Mouse (Mus musculus): ENCODE data around the gene Poglut1. TPM values are rescaled to one million over a fixed set of nuclear protein-coding genes. Genes with fewer than 3 reads are reported as not detected.
"Not testable (repeated sequence)": the region's sequence is repeated elsewhere in the genome, so short reads cannot be mapped to it uniquely, and the experiment has no call there.

The Poglut1 gene
- polyA plus RNA-seq, 1 experiment = 0.08 TPM

DNA sequence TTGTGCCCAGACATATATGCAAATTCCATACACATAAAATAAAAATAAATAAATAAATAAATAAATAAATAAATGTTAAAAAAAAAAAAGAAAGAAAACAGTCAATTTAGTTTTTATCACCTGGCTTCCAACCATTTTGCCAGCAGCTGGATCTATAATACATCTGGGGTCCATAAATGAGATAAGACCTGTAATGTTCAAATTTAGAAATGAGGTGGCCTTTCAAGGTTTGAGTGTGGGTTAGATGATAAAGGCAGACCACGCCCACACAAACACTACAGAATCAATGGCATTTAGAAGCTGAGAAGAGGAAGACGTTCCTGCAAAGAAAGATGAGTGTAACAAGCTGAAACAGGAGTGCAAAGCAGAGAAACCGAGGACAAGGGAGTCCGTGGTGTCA is 68.7 kb downstream of the Poglut1 start:
- H3K4me1 ChIP-seq (ENCODE audit: control insufficient read depth) = peaks cover 39% of the 10 kb centered on the region
- H3K9me3 ChIP-seq (ENCODE audit: control insufficient read depth, low read length) = no peaks in the 10 kb centered on the region
- no peak for TF ChIP-seq GATA1 (IDR thresholded peaks at IDR 0.05; ENCODE audit: low read length)
- no peak overlapping the region for H3K4me3 ChIP-seq (replicated peaks)
- no peaks in the 10 kb centered on the region for H3K36me3 ChIP-seq (ENCODE audit: control insufficient read depth)
- peaks cover 38% of the 10 kb centered on the region for H3K27me3 ChIP-seq (ENCODE audit: control insufficient read depth)

DNA sequence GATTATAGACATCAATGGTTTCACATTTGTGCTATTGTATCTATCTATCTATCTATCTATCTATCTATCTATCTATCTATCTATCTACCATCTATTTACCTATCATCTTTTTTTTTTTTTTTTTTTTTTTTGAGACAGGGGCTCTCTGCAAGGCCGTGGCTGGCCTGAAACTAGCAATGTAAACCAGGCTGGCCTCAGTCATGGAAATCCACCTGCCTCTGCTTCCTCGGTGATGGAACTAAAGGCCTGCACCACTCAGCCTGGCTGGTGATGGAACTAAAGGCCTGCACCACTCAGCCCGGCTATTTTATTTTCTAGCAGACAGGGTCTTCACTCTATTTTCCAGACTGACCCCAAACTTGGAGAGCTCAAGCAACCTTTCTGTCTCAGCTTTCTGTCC is 71.8 kb downstream of the Poglut1 start:
- H3K27me3 ChIP-seq (ENCODE audit: control insufficient read depth) = peaks cover 19% of the 10 kb centered on the region
- no peaks in the 10 kb centered on the region for H3K9me3 ChIP-seq (ENCODE audit: control insufficient read depth, low read length)
- H3K4me1 ChIP-seq (ENCODE audit: control insufficient read depth) = peaks cover 60% of the 10 kb centered on the region
- TF ChIP-seq GATA1 (IDR thresholded peaks at IDR 0.05; ENCODE audit: low read length) (no peak), TAL1 (IDR thresholded peaks at IDR 0.05; ENCODE audit: low read length) (no peak)
- no peak overlapping the region for H3K4me3 ChIP-seq (replicated peaks)
- no peaks in the 10 kb centered on the region for H3K36me3 ChIP-seq (ENCODE audit: control insufficient read depth)

DNA sequence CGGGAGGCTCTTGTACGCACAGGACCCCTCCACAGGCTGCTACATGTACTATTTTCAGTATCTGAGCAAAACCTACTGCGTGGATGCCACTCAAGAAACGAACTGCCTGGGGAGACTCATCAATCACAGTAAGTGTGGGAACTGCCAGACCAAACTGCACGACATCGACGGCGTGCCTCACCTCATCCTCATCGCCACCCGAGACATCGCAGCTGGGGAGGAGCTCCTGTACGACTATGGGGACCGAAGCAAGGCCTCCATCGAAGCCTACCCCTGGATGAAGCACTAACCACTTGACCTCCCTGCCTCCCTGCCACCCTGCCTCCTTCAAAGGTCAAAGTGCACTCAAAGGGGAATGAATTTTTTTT is 72.8 kb downstream of the Poglut1 start:
- H3K4me3 ChIP-seq (replicated peaks) = peak overlapping the region; percentile 64
- H3K9me3 ChIP-seq (ENCODE audit: control insufficient read depth, low read length); H3K27me3 ChIP-seq (ENCODE audit: control insufficient read depth); H3K36me3 ChIP-seq (ENCODE audit: control insufficient read depth): not testable (repeated sequence)
- peaks cover 62% of the 10 kb centered on the region for H3K4me1 ChIP-seq (ENCODE audit: control insufficient read depth)

DNA sequence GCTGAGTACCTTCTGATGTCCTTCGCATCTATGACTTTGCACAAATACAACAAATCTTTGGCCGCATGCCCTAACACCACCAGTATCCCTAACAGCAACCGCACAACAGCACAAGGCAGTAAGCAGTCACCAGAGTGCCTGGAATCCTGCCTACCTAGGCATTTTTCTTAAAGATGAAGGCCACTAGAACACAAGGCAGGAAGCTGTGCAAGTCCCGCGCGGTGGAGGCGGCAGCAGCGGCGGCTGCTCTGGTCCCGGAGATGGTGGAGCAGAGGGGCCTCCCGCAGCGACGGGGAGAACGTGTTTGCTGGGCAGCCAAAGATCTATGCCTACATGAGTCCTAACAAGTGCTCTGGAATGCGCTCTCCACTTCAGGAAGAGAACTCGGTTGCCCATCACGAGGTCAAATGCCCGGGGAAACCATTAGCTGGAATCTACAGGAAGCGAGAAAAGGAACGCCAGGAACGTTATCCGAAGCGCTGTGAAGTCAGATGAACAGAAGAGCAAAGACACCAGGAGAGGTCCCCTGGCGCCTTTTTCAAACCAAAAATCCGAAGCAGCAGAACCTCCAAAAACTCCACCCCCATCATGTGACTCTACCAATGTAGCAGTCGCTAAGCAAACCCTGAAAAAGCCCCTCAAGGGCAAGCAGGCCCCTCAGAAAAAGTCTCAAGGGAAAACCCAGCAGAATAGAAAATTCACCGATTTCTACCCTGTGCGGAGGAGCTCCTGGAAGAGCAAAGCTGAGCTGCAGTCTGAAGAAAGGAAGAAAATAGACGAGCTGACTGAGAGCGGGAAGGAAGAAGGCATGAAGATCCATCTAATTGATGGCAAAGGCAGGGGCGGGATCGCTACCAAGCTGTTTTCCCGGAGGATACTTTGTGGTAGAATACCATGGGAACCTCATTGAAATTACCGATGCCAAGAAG is 73.5 kb downstream of the Poglut1 start:
- peak overlapping the region; percentile 64 for H3K4me3 ChIP-seq (replicated peaks)
- H3K9me3 ChIP-seq (ENCODE audit: control insufficient read depth, low read length) = no peaks in the 10 kb centered on the region
- TF ChIP-seq TAL1 (IDR thresholded peaks at IDR 0.05; ENCODE audit: low read length) = no peak
- no peak for TF ChIP-seq GATA1 (IDR thresholded peaks at IDR 0.05; ENCODE audit: low read length)
- H3K4me1 ChIP-seq (ENCODE audit: control insufficient read depth) = peaks cover 61% of the 10 kb centered on the region
- peaks cover 8% of the 10 kb centered on the region for H3K27me3 ChIP-seq (ENCODE audit: control insufficient read depth)
- no peaks in the 10 kb centered on the region for H3K36me3 ChIP-seq (ENCODE audit: control insufficient read depth)

DNA sequence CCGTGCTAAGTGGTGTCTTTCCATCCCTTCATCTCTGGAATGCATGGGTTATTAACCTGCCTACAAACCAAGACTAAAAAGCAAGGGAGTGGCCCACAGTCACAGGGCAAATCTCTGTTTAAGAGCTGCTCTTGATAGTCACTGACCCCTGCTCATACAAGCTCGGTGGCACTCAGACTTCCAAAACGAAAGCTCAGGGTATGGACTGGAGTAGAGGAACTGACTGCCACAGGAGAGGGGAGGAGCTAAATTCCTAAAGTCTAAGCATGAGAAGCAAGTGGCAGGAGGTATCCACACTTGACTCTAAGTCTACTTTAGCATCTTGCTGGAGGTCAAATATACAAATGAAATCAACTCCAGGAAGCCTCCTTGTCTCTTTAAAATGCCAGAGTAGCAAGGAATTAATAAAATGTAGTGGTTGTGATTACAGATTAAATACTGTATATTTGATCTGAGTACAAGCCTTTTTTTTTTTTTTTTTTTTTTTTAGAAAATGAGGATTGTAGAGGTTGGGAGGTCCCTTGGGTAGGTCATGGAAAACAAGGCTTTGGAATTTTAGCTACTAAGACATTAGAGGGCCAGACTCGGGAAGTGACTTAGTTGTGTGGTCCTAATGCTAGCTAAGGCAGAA is 74.3 kb downstream of the Poglut1 start:
- H3K4me1 ChIP-seq (ENCODE audit: control insufficient read depth) = peaks cover 54% of the 10 kb centered on the region
- peaks cover 8% of the 10 kb centered on the region for H3K27me3 ChIP-seq (ENCODE audit: control insufficient read depth)
- H3K4me3 ChIP-seq (replicated peaks) = peak overlapping the region; percentile 64
- no peaks in the 10 kb centered on the region for H3K9me3 ChIP-seq (ENCODE audit: control insufficient read depth, low read length)
- TF ChIP-seq TAL1 (IDR thresholded peaks at IDR 0.05; ENCODE audit: low read length) = no peak
- no peak for TF ChIP-seq GATA1 (IDR thresholded peaks at IDR 0.05; ENCODE audit: low read length)
- no peaks in the 10 kb centered on the region for H3K36me3 ChIP-seq (ENCODE audit: control insufficient read depth)

Other genes with a start within 250 kb of the Poglut1 start
- not detected in 2 replicates for gene Maats1, start 208.1 kb downstream of the Poglut1 start, polyA plus RNA-seq (2012)
- gene Cox17, start 203.3 kb downstream of the Poglut1 start, polyA plus RNA-seq (2012) = 56.0 and 110 TPM in 2 replicates
- 142 and 244 TPM in 2 replicates for gene Gm21987, start 203.2 kb downstream of the Poglut1 start, polyA plus RNA-seq (2012)
- gene Popdc2, start 188.0 kb downstream of the Poglut1 start, polyA plus RNA-seq (2012) = 8.1 TPM in 2 replicates
- not detected in 2 replicates for gene Pla1a, start 117.1 kb downstream of the Poglut1 start, polyA plus RNA-seq (2012)
- 15.1 and 15.6 TPM in 2 replicates for gene Adprh, start 97.6 kb downstream of the Poglut1 start, polyA plus RNA-seq (2012)
- not detected in 2 replicates for gene Cd80, start 94.7 kb downstream of the Poglut1 start, polyA plus RNA-seq (2012)
- gene Timmdc1, start 27.6 kb downstream of the Poglut1 start, polyA plus RNA-seq (2012) = 2.8 and 3.2 TPM in 2 replicates
- 0.34 TPM in 2 replicates for gene Tmem39a, start 8.4 kb upstream of the Poglut1 start, polyA plus RNA-seq (2012)
- gene Arhgap31, start 163.0 kb upstream of the Poglut1 start, polyA plus RNA-seq (2012) = 0.01 TPM in 1 of 2 replicates, not detected in the other
- gene B4galt4, start 192.0 kb upstream of the Poglut1 start, polyA plus RNA-seq (2012) = not detected in 2 replicates